Mouse (Mus musculus) C2C12 (cell line): ENCODE measurements around the gene Rho. TPM values are rescaled to one million over a fixed set of nuclear protein-coding genes. Genes with fewer than 3 reads are reported as not detected.

ENCODE experiments used
- H3K27me3 ChIP-seq: one replicate; pipeline ENCODE4 v1.6.1; 2011; ENCODE audit not compliant: control insufficient read depth, insufficient read depth, insufficient read length
- H3K36me3 ChIP-seq: one replicate; pipeline ENCODE4 v1.6.1; 2011; ENCODE audit not compliant: control insufficient read depth, insufficient read depth
- H3K4me3 ChIP-seq: one replicate; pipeline ENCODE4 v1.5.1; 2011; ENCODE audit warnings: mild to moderate bottlenecking, control low read depth; ENCODE audit not compliant: poor library complexity, insufficient read depth, severe bottlenecking
- H3K79me2 ChIP-seq: one replicate; pipeline ENCODE4 v1.6.1; 2011; ENCODE audit not compliant: control insufficient read depth, insufficient read depth
- H3K79me3 ChIP-seq: one replicate; pipeline ENCODE4 v1.6.1; 2011; ENCODE audit warnings: low read depth, control low read depth
- H3ac ChIP-seq: one replicate; pipeline ENCODE3; 2011; ENCODE audit warnings: low read depth; ENCODE audit not compliant: control insufficient read depth, insufficient read length
- CEBPB ChIP-seq: IDR thresholded peaks from one replicate; pipeline ENCODE4 v1.6.1; 2011; ENCODE audit warnings: low read depth, mild to moderate bottlenecking, control low read depth, moderate library complexity
- CTCF ChIP-seq: IDR thresholded peaks from one replicate; pipeline ENCODE4 v1.5.1; 2011; ENCODE audit not compliant: control insufficient read depth, insufficient read depth, insufficient read length
- FOSL1 ChIP-seq: IDR thresholded peaks from one replicate; pipeline ENCODE4 v1.8.0; 2011; ENCODE audit warnings: mild to moderate bottlenecking, low read length; ENCODE audit not compliant: poor library complexity, insufficient read depth, severe bottlenecking
- MAX ChIP-seq: IDR thresholded peaks from one replicate; pipeline ENCODE4 v1.6.1; 2011; ENCODE audit warnings: mild to moderate bottlenecking, control low read depth
- MYOD1 ChIP-seq: IDR thresholded peaks from one replicate; pipeline ENCODE4 v1.6.1; 2011; ENCODE audit warnings: low read depth; ENCODE audit not compliant: control insufficient read depth, insufficient read length
- MYOG ChIP-seq: IDR thresholded peaks from one replicate; pipeline ENCODE4 v1.6.1; 2011; ENCODE audit not compliant: control insufficient read depth, insufficient read length; ENCODE audit errors: extremely low read depth
- USF1 ChIP-seq: IDR thresholded peaks from one replicate; pipeline ENCODE4 v1.6.1; 2011; ENCODE audit warnings: low read depth, mild to moderate bottlenecking, control low read depth, moderate library complexity
- polyA plus RNA-seq: library from polyadenylated mRNA; unstranded; fragments of >200 nt; fragmentation: generic; extraction: Trizol; gene quantifications from one replicate; pipeline ENCODE4 v1.2.1, GENCODE M21; 2012; ENCODE audit warnings: missing spikeins

Gene Rho
- polyA plus RNA-seq, 1 experiment = 0.01 TPM

DNA sequence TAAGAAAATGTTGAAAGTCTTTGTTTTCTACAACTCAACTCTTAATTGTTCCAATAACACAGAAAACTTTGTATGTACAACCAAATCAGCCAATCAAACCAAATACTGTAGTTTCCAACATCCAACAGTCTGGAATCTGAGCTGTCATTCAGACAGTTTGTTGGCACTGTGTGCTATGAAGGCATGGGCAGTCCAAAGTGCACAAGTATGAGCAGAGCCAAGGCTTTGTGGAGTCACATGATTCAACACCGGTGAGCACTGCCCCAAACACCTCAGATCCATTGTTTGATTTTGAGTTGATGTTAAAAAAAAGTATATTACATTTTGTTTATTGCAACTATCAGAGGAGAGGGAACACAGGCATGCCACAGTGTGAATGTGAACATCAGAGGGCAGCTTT lies 9.1 kb downstream of the Rho start:
- no peaks in the 10 kb centered on the region for H3K27me3 ChIP-seq
- H3K36me3 ChIP-seq = no peaks in the 10 kb centered on the region
- TF ChIP-seq MYOG (no peak), MAX (no peak), FOSL1 (no peak), MYOD1 (no peak), USF1 (no peak), CEBPB (no peak), CTCF (no peak)
- no peak overlapping the region for H3K4me3 ChIP-seq
- H3ac ChIP-seq = no peak overlapping the region
- no peaks in the 10 kb centered on the region for H3K79me3 ChIP-seq
- no peaks in the 10 kb centered on the region for H3K79me2 ChIP-seq

DNA sequence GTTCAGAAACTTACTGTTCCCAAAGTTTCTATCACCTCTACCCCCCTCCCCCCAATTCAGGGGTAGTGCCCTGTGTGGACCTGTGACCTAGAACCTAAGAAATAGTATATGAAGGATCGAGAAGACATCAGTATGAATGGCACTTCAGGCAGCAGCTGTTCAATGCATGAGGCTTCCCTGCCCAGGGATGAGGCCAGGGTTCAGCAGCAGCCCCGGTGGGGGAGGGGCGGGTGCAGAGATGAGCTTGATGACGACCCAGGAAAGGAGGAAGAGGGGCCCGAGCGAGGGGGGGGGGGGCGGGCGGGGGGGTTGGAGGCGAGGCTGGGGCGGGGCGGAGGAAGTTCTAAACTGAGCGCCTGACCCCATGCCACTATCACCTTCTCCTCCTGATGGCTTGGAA lies 9.6 kb downstream of the Rho start:
- H3ac ChIP-seq = no peak overlapping the region
- H3K4me3 ChIP-seq = no peak overlapping the region
- no peaks in the 10 kb centered on the region for H3K79me3 ChIP-seq
- no peaks in the 10 kb centered on the region for H3K27me3 ChIP-seq
- H3K36me3 ChIP-seq = no peaks in the 10 kb centered on the region
- H3K79me2 ChIP-seq = no peaks in the 10 kb centered on the region
- TF ChIP-seq MYOG (no peak), MYOD1 (no peak), FOSL1 (no peak), MAX (no peak), CTCF (no peak), CEBPB (no peak), USF1 (no peak)

- no peak for TF ChIP-seq CTCF
- no peak for TF ChIP-seq MAX
- no peak for TF ChIP-seq MYOD1
- no peak for TF ChIP-seq CEBPB
- no peak for TF ChIP-seq MYOG
- no peak for TF ChIP-seq FOSL1
- no peaks in the 10 kb centered on the region for H3K79me3 ChIP-seq
- H3K27me3 ChIP-seq = no peaks in the 10 kb centered on the region
- no peak overlapping the region for H3K4me3 ChIP-seq
- no peak overlapping the region for H3ac ChIP-seq
- no peaks in the 10 kb centered on the region for H3K36me3 ChIP-seq
- H3K79me2 ChIP-seq = no peaks in the 10 kb centered on the region
These were observed 12.2 kb downstream of the Rho start for GRCm38 (mm10) chr6:115943498-115944427.

DNA sequence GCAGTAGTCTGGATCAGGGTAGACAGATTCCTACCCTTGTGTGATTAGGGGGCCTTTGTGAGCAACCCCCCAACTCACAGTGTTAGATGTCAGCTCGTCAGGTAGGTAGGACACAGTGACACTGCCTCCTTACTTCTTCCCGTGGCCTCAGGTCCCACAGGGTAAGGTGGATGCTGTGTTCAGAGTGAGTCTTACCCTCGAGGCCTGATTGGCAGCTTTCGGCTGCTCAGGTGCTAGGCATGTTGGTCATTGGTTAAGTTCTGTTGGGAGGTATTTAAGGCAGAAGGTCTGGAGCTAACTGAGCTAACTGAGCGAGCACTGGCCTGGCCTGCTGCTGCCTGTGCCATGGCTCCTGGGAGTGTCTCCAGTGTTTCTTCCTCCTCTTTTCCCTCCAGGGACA lies 13.1 kb downstream of the Rho start, which contains the start of gene H1foo:
H1foo (plus strand) TSS at position 301 of the 400 bp plus-strand sequence.
- H3K36me3 ChIP-seq = no peaks in the 10 kb centered on the region
- H3K4me3 ChIP-seq = no peak within 1 kb of the TSS
- no peaks in the 10 kb centered on the region for H3K79me3 ChIP-seq
- no peaks in the 10 kb centered on the region for H3K27me3 ChIP-seq
- no peak for TF ChIP-seq USF1
- TF ChIP-seq MYOG = no peak
- TF ChIP-seq CEBPB = no peak
- TF ChIP-seq MAX = no peak
- TF ChIP-seq MYOD1 = no peak
- no peak for TF ChIP-seq CTCF
- TF ChIP-seq FOSL1 = no peak
- H3K79me2 ChIP-seq = no peaks in the 10 kb centered on the region
- no peak within 1 kb of the TSS for H3ac ChIP-seq

GRCm38 (mm10) chr6:115945633-115946032 lies 14.1 kb downstream of the Rho start:
- Histone ChIP-seq H3K36me3 (no peaks in the 10 kb centered on the region), H3K4me3 (no peak overlapping the region), H3K27me3 (no peaks in the 10 kb centered on the region), H3K79me3 (no peaks in the 10 kb centered on the region), H3K79me2 (no peaks in the 10 kb centered on the region), H3ac (no peak overlapping the region)
- no peak for TF ChIP-seq CTCF
- no peak for TF ChIP-seq MYOG
- TF ChIP-seq FOSL1 = no peak
- no peak for TF ChIP-seq USF1
- no peak for TF ChIP-seq CEBPB
- TF ChIP-seq MAX = no peak
- TF ChIP-seq MYOD1 = no peak
